Mouse (Mus musculus): ENCODE data around the gene Tut1.

- TF ChIP-seq CTCF (IDR thresholded peaks at IDR 0.05; ENCODE audit: control insufficient read depth, insufficient read depth, low read length) (no peak), POLR2A (IDR thresholded peaks at IDR 0.05; ENCODE audit: borderline replicate concordance, control insufficient read depth, low read depth, low read length) (no peak)
Measured at GRCm38 (mm10) chr19:8965075-8965474, 11.4 kb downstream of the Tut1 start.
